Mouse (Mus musculus): ENCODE measurements around the gene Klk1b11. TPM values are rescaled to one million over a fixed set of nuclear protein-coding genes. Genes with fewer than 3 reads are reported as not detected.
"Not testable (repeated sequence)": the region's sequence is repeated elsewhere in the genome, so short reads cannot be mapped to it uniquely, and the experiment has no call there.

Klk1b11 gene
- not detected in 2 replicates for polyA plus RNA-seq (2015; fragmentation: Nextera tagmentation; extraction: Ambion mirVana)

GRCm38 (mm10) chr7:43995577-43995976 is at the start of gene Klk1b11:
Gene Klk1b11, plus strand, starts transcription at chr7:43995877.
- H3K9me3 ChIP-seq (replicated peaks); H3K27ac ChIP-seq (replicated peaks); H3K9ac ChIP-seq (replicated peaks); H3K27me3 ChIP-seq (replicated peaks); H3K4me2 ChIP-seq; ATAC-seq (ENCODE audit: low FRiP score); H3K4me3 ChIP-seq (replicated peaks); H3K4me1 ChIP-seq; H3K36me3 ChIP-seq: not testable (repeated sequence)
- 83% methylated on average over 4 of the region's 4 CpGs for WGBS

GRCm38 (mm10) chr7:43950364-43950763 is 45.3 kb upstream of the Klk1b11 start, which contains the start of gene Klk1b8:
Gene Klk1b8, plus strand, starts transcription at chr7:43950664.
- WGBS = 82% methylated on average over 2 of the region's 2 CpGs
- Histone ChIP-seq H3K4me1 (no peaks in the 10 kb centered on the region), H3K4me3 (replicated peaks) (no peak within 1 kb of the TSS), H3K4me2 (no peak within 1 kb of the TSS), H3K27me3 (replicated peaks) (no peaks in the 10 kb centered on the region), H3K9ac (replicated peaks) (no peak within 1 kb of the TSS), H3K27ac (replicated peaks) (no peak within 1 kb of the TSS), H3K36me3 (no peaks in the 10 kb centered on the region), H3K9me3 (replicated peaks) (no peaks in the 10 kb centered on the region)
- no peak for ATAC-seq (ENCODE audit: low FRiP score)

GRCm38 (mm10) chr7:43952703-43953102 is 43.0 kb upstream of the Klk1b11 start:
- WGBS = 69% methylated on average over 4 of the region's 4 CpGs
- H3K27me3 ChIP-seq (replicated peaks) = no peaks in the 10 kb centered on the region
- H3K27ac ChIP-seq (replicated peaks) = no peak overlapping the region
- H3K4me1 ChIP-seq = no peaks in the 10 kb centered on the region
- no peak overlapping the region for H3K4me3 ChIP-seq (replicated peaks)
- H3K36me3 ChIP-seq = no peaks in the 10 kb centered on the region
- no peak overlapping the region for H3K4me2 ChIP-seq
- no peak overlapping the region for H3K9ac ChIP-seq (replicated peaks)
- no peaks in the 10 kb centered on the region for H3K9me3 ChIP-seq (replicated peaks)
- no peak for ATAC-seq (ENCODE audit: low FRiP score)

- Histone ChIP-seq H3K27me3 (replicated peaks) (no peaks in the 10 kb centered on the region), H3K9ac (replicated peaks) (no peak within 1 kb of the TSS), H3K36me3 (no peaks in the 10 kb centered on the region), H3K4me3 (replicated peaks) (no peak within 1 kb of the TSS), H3K9me3 (replicated peaks) (no peaks in the 10 kb centered on the region), H3K4me1 (no peaks in the 10 kb centered on the region), H3K4me2 (no peak within 1 kb of the TSS), H3K27ac (replicated peaks) (no peak within 1 kb of the TSS)
- ATAC-seq (ENCODE audit: low FRiP score) = no peak
- 71% methylated on average over 3 of the region's 3 CpGs for WGBS
These were observed 29.2 kb upstream of the Klk1b11 start, which contains the start of gene Klk1b1 for GRCm38 (mm10) chr7:43966451-43966850. Gene Klk1b1, plus strand, starts transcription at chr7:43966751.

- no peak overlapping the region for H3K27ac ChIP-seq (replicated peaks)
- 91% methylated on average over 3 of the region's 3 CpGs for WGBS
- no peak overlapping the region for H3K4me3 ChIP-seq (replicated peaks)
- no peaks in the 10 kb centered on the region for H3K9me3 ChIP-seq (replicated peaks)
- H3K36me3 ChIP-seq = no peaks in the 10 kb centered on the region
- no peak overlapping the region for H3K4me2 ChIP-seq
- no peaks in the 10 kb centered on the region for H3K27me3 ChIP-seq (replicated peaks)
- no peak overlapping the region for H3K9ac ChIP-seq (replicated peaks)
- no peaks in the 10 kb centered on the region for H3K4me1 ChIP-seq
- no peak for ATAC-seq (ENCODE audit: low FRiP score)
These were observed 28.6 kb upstream of the Klk1b11 start for GRCm38 (mm10) chr7:43967058-43967457.

- ATAC-seq (ENCODE audit: low FRiP score) = no peak
- no peaks in the 10 kb centered on the region for H3K4me1 ChIP-seq
- H3K9ac ChIP-seq (replicated peaks) = no peak overlapping the region
- no peak overlapping the region for H3K4me2 ChIP-seq
- no peak overlapping the region for H3K4me3 ChIP-seq (replicated peaks)
- no peaks in the 10 kb centered on the region for H3K9me3 ChIP-seq (replicated peaks)
- H3K36me3 ChIP-seq = no peaks in the 10 kb centered on the region
- 89% methylated on average over 2 of the region's 2 CpGs for WGBS
- no peak overlapping the region for H3K27ac ChIP-seq (replicated peaks)
- H3K27me3 ChIP-seq (replicated peaks) = no peaks in the 10 kb centered on the region
These were observed 28.1 kb upstream of the Klk1b11 start for GRCm38 (mm10) chr7:43967612-43968011.

GRCm38 (mm10) chr7:43975761-43976160 is 19.9 kb upstream of the Klk1b11 start, which contains the start of gene Klk1b9:
Gene Klk1b9, plus strand, starts transcription at chr7:43976061.
- not testable (repeated sequence) for H3K4me3 ChIP-seq (replicated peaks); H3K9ac ChIP-seq (replicated peaks); H3K27ac ChIP-seq (replicated peaks); ATAC-seq (ENCODE audit: low FRiP score); H3K27me3 ChIP-seq (replicated peaks); H3K9me3 ChIP-seq (replicated peaks); H3K4me1 ChIP-seq; H3K4me2 ChIP-seq; H3K36me3 ChIP-seq
- WGBS = 75% methylated on average over 1 of the region's 1 CpGs

- no peaks in the 10 kb centered on the region for H3K27me3 ChIP-seq (replicated peaks)
- H3K9me3 ChIP-seq (replicated peaks) = no peaks in the 10 kb centered on the region
- no peak overlapping the region for H3K27ac ChIP-seq (replicated peaks)
- no peaks in the 10 kb centered on the region for H3K36me3 ChIP-seq
- no peaks in the 10 kb centered on the region for H3K4me1 ChIP-seq
- no peak for ATAC-seq (ENCODE audit: low FRiP score)
- no peak overlapping the region for H3K4me2 ChIP-seq
- H3K4me3 ChIP-seq (replicated peaks) = no peak overlapping the region
- H3K9ac ChIP-seq (replicated peaks) = no peak overlapping the region
These were observed 10.0 kb upstream of the Klk1b11 start for GRCm38 (mm10) chr7:43985657-43986056.

- H3K27me3 ChIP-seq (replicated peaks); H3K27ac ChIP-seq (replicated peaks); H3K4me3 ChIP-seq (replicated peaks); H3K9ac ChIP-seq (replicated peaks); H3K36me3 ChIP-seq; H3K4me1 ChIP-seq; H3K4me2 ChIP-seq; H3K9me3 ChIP-seq (replicated peaks); ATAC-seq (ENCODE audit: low FRiP score): not testable (repeated sequence)
- WGBS = 68% methylated on average over 1 of the region's 1 CpGs
These were observed 856 bp upstream of the Klk1b11 start for GRCm38 (mm10) chr7:43994821-43995220.

- no peak overlapping the region for H3K9ac ChIP-seq (replicated peaks)
- H3K27me3 ChIP-seq (replicated peaks) = no peaks in the 10 kb centered on the region
- no peaks in the 10 kb centered on the region for H3K9me3 ChIP-seq (replicated peaks)
- H3K4me2 ChIP-seq = no peak overlapping the region
- no peak overlapping the region for H3K27ac ChIP-seq (replicated peaks)
- H3K36me3 ChIP-seq = no peaks in the 10 kb centered on the region
- H3K4me1 ChIP-seq = no peaks in the 10 kb centered on the region
- ATAC-seq (ENCODE audit: low FRiP score) = no peak
- no peak overlapping the region for H3K4me3 ChIP-seq (replicated peaks)
These were observed 9.2 kb downstream of the Klk1b11 start for GRCm38 (mm10) chr7:44004847-44005246.

GRCm38 (mm10) chr7:44011868-44012267 is 16.2 kb downstream of the Klk1b11 start, which contains the start of gene Klk1b26:
Gene Klk1b26, plus strand, starts transcription at chr7:44012168.
- H3K9me3 ChIP-seq (replicated peaks); H3K27me3 ChIP-seq (replicated peaks); H3K27ac ChIP-seq (replicated peaks): not testable (repeated sequence)

GRCm38 (mm10) chr7:44014666-44015065 is 19.0 kb downstream of the Klk1b11 start:
- WGBS = 86% methylated on average over 6 of the region's 6 CpGs
- not testable (repeated sequence) for H3K4me1 ChIP-seq; H3K4me3 ChIP-seq (replicated peaks); H3K9me3 ChIP-seq (replicated peaks); H3K9ac ChIP-seq (replicated peaks); H3K27ac ChIP-seq (replicated peaks); H3K27me3 ChIP-seq (replicated peaks); H3K4me2 ChIP-seq; ATAC-seq (ENCODE audit: low FRiP score); H3K36me3 ChIP-seq

More at GRCm38 (mm10) chr7:44011868-44012267, 16.2 kb downstream of the Klk1b11 start, which contains the start of gene Klk1b26:
- H3K9ac ChIP-seq (replicated peaks); H3K4me2 ChIP-seq; H3K4me1 ChIP-seq; H3K36me3 ChIP-seq; ATAC-seq (ENCODE audit: low FRiP score); H3K4me3 ChIP-seq (replicated peaks): not testable (repeated sequence)

GRCm38 (mm10) chr7:44015071-44015470 is 19.4 kb downstream of the Klk1b11 start:
- Histone ChIP-seq H3K27me3 (replicated peaks) (no peaks in the 10 kb centered on the region), H3K27ac (replicated peaks) (no peak overlapping the region), H3K9me3 (replicated peaks) (no peaks in the 10 kb centered on the region), H3K9ac (replicated peaks) (no peak overlapping the region), H3K4me2 (no peak overlapping the region), H3K36me3 (no peaks in the 10 kb centered on the region), H3K4me1 (no peaks in the 10 kb centered on the region), H3K4me3 (replicated peaks) (no peak overlapping the region)
- ATAC-seq (ENCODE audit: low FRiP score) = no peak
- WGBS = 92% methylated on average over 5 of the region's 5 CpGs
